Mouse (Mus musculus) layer of hippocampus, adult 2 months (tissue): Measurements from ENCODE around the gene Lilrb4a. TPM values are rescaled to one million over a fixed set of nuclear protein-coding genes. Genes with fewer than 3 reads are reported as not detected.

Experiments used
- DNase-seq, 2 experiments: peaks; one replicate each; pipeline ENCODE4 v3.0.0; 2022; ENCODE audit warnings: low spot score in 2 of 2
- H3K27ac ChIP-seq: fragments of 200-600 bp; 2 replicates; pipeline ENCODE4 v1.8.1; 2022
- H3K4me3 ChIP-seq: fragments of 200-600 bp; 2 replicates; pipeline ENCODE4 v1.8.1; 2022; ENCODE audit warnings: mild to moderate bottlenecking
- CTCF ChIP-seq: fragments of 200-600 bp; conservative IDR thresholded peaks from 2 replicates; pipeline ENCODE4 v1.8.1; 2022; ENCODE audit warnings: antibody characterized with exemption, mild to moderate bottlenecking, moderate library complexity
- total RNA-seq, 2 experiments: library from RNA; stranded (reverse); gene quantifications; 2 replicates each; pipeline ENCODE4 v1.2.3; 2021

The Lilrb4a gene
- total RNA-seq, 2 experiments from 2014 or later, result 0.15 TPM; not detected in 1

GRCm38 (mm10) chr10:51529497-51529896, 38.7 kb downstream of the Lilrb4a start:
- no peak for DNase-seq
- TF ChIP-seq CTCF, result no peak

GRCm38 (mm10) chr10:51530813-51531212, 40.1 kb downstream of the Lilrb4a start:
- no peak for TF ChIP-seq CTCF
- DNase-seq, result no peak
- Histone ChIP-seq H3K4me3 (no peak overlapping the region), H3K27ac (no peak overlapping the region)

More at GRCm38 (mm10) chr10:51529497-51529896, 38.7 kb downstream of the Lilrb4a start:
- H3K27ac ChIP-seq, result no peak overlapping the region
- H3K4me3 ChIP-seq, result no peak overlapping the region

Other genes with a start within 250 kb of the Lilrb4a start
- not detected for gene Gm49339, start 10.3 kb upstream of the Lilrb4a start, total RNA-seq
- gene Lilr4b, start 10.3 kb upstream of the Lilrb4a start, total RNA-seq, result not detected
- gene Fam162b, start 99.6 kb downstream of the Lilrb4a start, total RNA-seq, result not detected
- not detected for gene Gprc6a, start 140.5 kb downstream of the Lilrb4a start, total RNA-seq
- gene Rfx6, start 186.8 kb downstream of the Lilrb4a start, total RNA-seq, result not detected